Mouse (Mus musculus) Muller cell, postnatal 12 days (primary cell): ENCODE data around the gene Cenpf.
"Not testable (repeated sequence)": the region's sequence is repeated elsewhere in the genome, so short reads cannot be mapped to it uniquely, and the experiment has no call there.

Experiments used
- DNase-seq: peaks from one replicate; pipeline ENCODE4 v3.0.0-alpha.2; 2015; ENCODE audit errors: inconsistent ontology term

The Cenpf gene

GRCm38 (mm10) chr1:189694391-189694790 lies 6.5 kb upstream of the Cenpf start:
- no peak for DNase-seq

GRCm38 (mm10) chr1:189692442-189692841 lies 4.6 kb upstream of the Cenpf start:
- DNase-seq: not testable (repeated sequence)

- no peak for DNase-seq
These were observed 1.4 kb upstream of the Cenpf start for GRCm38 (mm10) chr1:189689050-189689833.

- DNase-seq: no peak
These were observed 483 bp upstream of the Cenpf start for GRCm38 (mm10) chr1:189688388-189688750.

GRCm38 (mm10) chr1:189686025-189686424 lies 1.9 kb downstream of the Cenpf start:
- no peak for DNase-seq

- no peak for DNase-seq
These were observed 3.0 kb downstream of the Cenpf start for GRCm38 (mm10) chr1:189684786-189685415.

- no peak for DNase-seq
These were observed 8.3 kb downstream of the Cenpf start for GRCm38 (mm10) chr1:189679555-189679954.

GRCm38 (mm10) chr1:189675953-189676352 lies 11.9 kb downstream of the Cenpf start:
- DNase-seq: no peak

- no peak for DNase-seq
These were observed 12.5 kb downstream of the Cenpf start for GRCm38 (mm10) chr1:189675421-189675820.

GRCm38 (mm10) chr1:189665966-189666365 lies 21.9 kb downstream of the Cenpf start:
- DNase-seq: no peak

- DNase-seq: peak; percentile 46
These were observed 23.1 kb downstream of the Cenpf start for GRCm38 (mm10) chr1:189664873-189665144.

- DNase-seq: no peak
These were observed 23.6 kb downstream of the Cenpf start for GRCm38 (mm10) chr1:189664061-189664872.

- DNase-seq: no peak
These were observed 24.4 kb downstream of the Cenpf start for GRCm38 (mm10) chr1:189663437-189663836.

GRCm38 (mm10) chr1:189661856-189662255 lies 26.0 kb downstream of the Cenpf start:
- no peak for DNase-seq

- DNase-seq: no peak
These were observed 30.5 kb downstream of the Cenpf start for GRCm38 (mm10) chr1:189657406-189657805.

- DNase-seq: peak; percentile 85
These were observed 34.1 kb downstream of the Cenpf start for GRCm38 (mm10) chr1:189653746-189654145.

GRCm38 (mm10) chr1:189646597-189646996 lies 41.3 kb downstream of the Cenpf start:
- no peak for DNase-seq

GRCm38 (mm10) chr1:189645371-189645770 lies 42.5 kb downstream of the Cenpf start:
- peak; percentile 19 for DNase-seq

- peak; percentile 32 for DNase-seq
These were observed 43.1 kb downstream of the Cenpf start for GRCm38 (mm10) chr1:189644700-189645345.

GRCm38 (mm10) chr1:189639581-189639980 lies 48.3 kb downstream of the Cenpf start:
- DNase-seq: no peak

- no peak for DNase-seq
These were observed 54.1 kb downstream of the Cenpf start for GRCm38 (mm10) chr1:189633791-189634190.
